Mouse (Mus musculus) testis, adult 2 months (tissue): Measurements from ENCODE around the gene Osbpl9.

ENCODE experiments used
- CTCF ChIP-seq: fragments of 200-500 bp; IDR thresholded peaks from 2 replicates; pipeline ENCODE4 v1.5.1; 2012; ENCODE audit warnings: low read depth, mild to moderate bottlenecking, inconsistent platforms, low read length, moderate library complexity; ENCODE audit not compliant: control insufficient read depth, insufficient read depth, insufficient replicate concordance
- POLR2A ChIP-seq: fragments of 200-500 bp; IDR thresholded peaks from 2 replicates; pipeline ENCODE4 v1.6.1; 2012; ENCODE audit warnings: low read depth, mild to moderate bottlenecking, inconsistent platforms, low read length, moderate library complexity; ENCODE audit not compliant: control insufficient read depth

DNA sequence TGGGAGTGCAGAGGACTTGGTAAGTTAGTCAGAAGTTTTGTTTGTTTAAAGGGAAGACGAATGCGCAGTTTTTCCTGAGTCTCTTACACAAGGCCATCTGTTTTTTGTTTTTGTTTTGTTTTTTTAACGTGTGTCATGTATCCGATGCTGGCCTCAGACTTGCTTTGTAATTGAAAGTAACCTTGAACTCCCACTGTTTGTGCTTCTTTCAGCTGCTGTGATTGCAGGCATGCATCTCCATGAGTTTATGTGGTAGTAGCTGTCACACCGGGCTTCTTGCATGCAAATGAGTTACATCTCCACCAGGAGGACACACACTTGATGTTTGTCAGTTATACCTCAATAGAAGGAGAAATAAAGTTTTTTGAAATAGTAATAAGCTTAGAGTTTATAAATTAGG, 158.3 kb downstream of the Osbpl9 start:
- TF ChIP-seq CTCF (no peak), POLR2A (no peak)
